Comparison of ENCODE assay signal across 11 mouse cellular contexts in genomic region chr11:100967376-100967775, GRCm38 (mm10). TPM values are rescaled to one million over a fixed set of nuclear protein-coding genes. Genes with fewer than 3 reads are reported as not detected.
DNase-seq lines count a peak whose midpoint lies in the region; ATAC-seq and TF ChIP-seq lines count a peak whose summit lies in the region.
"Had no signal": no experiment of that assay in that cellular context is flagged by ENCODE, and none has a peak within 500 bp of the region (broad histone marks: within the 10 kb centered on the region; RNA-seq: fewer than 3 reads in every experiment).

No protein-coding gene starts in this region.

- H3K4me2 ChIP-seq in liver, postnatal 0 days (ENCODE audit: low read depth, low read length): peak overlapping the region; percentile 90; the same call in 1 of the 2 replicates
- H3K4me2 ChIP-seq in liver, embryonic 12.5 days: no peak overlapping the region
- peak overlapping the region; percentile 83 for H3K4me2 ChIP-seq in embryonic facial prominence, embryonic 14.5 days (ENCODE audit: low read depth, low read length)
- H3K4me2 ChIP-seq in heart, embryonic 14.5 days (ENCODE audit: low read length): peak overlapping the region; percentile 71
- H3K4me2 ChIP-seq in neural tube, embryonic 15.5 days: peak overlapping the region; percentile 60; the same call in 1 of the 2 replicates
- H3K4me2 ChIP-seq: liver, embryonic 15.5 days had no signal

- DNase-seq in liver, postnatal 0 days: no peak
- DNase-seq in embryonic facial prominence, embryonic 14.5 days (ENCODE audit: low spot score): no peak
- no peak for DNase-seq in spleen, postnatal 36 days (ENCODE audit: low spot score in 2 of 2)
- DNase-seq in layer of hippocampus, postnatal 10 days (ENCODE audit: low spot score in 2 of 2): no peak
- DNase-seq: cerebellum, adult 8-10 months; kidney, postnatal 36 days; thymus, postnatal 14 days had no signal

- H3K9ac ChIP-seq in liver, postnatal 0 days (replicated peaks): no peak overlapping the region
- no peak overlapping the region for H3K9ac ChIP-seq in liver, embryonic 12.5 days
- H3K9ac ChIP-seq in embryonic facial prominence, embryonic 14.5 days (ENCODE audit: low read depth, low read length): no peak overlapping the region
- peak overlapping the region; percentile 98 for H3K9ac ChIP-seq in heart, embryonic 14.5 days (ENCODE audit: low read length)
- no peak overlapping the region for H3K9ac ChIP-seq in neural tube, embryonic 15.5 days (replicated peaks)
- H3K9ac ChIP-seq: liver, embryonic 15.5 days had no signal

- TF ChIP-seq CTCF in liver, postnatal 0 days (IDR thresholded peaks at IDR 0.05; ENCODE audit: low read depth): no peak

- peaks cover 30% of the 10 kb centered on the region for H3K27me3 ChIP-seq in liver, postnatal 0 days (ENCODE audit: insufficient read depth, low read length)
- H3K27me3 ChIP-seq in liver, embryonic 12.5 days (replicated peaks): peaks cover 69% of the 10 kb centered on the region
- H3K27me3 ChIP-seq in embryonic facial prominence, embryonic 14.5 days (replicated peaks; ENCODE audit: control insufficient read depth, insufficient read depth, low read length): peaks cover 10% of the 10 kb centered on the region
- H3K27me3 ChIP-seq in heart, embryonic 14.5 days (ENCODE audit: control insufficient read depth, insufficient read depth, low read length): no peaks in the 10 kb centered on the region
- H3K27me3 ChIP-seq in neural tube, embryonic 15.5 days (replicated peaks): peaks cover 64% of the 10 kb centered on the region

- TF ChIP-seq EP300 in liver, postnatal 0 days (IDR thresholded peaks at IDR 0.05; ENCODE audit: low read depth): no peak

- no peaks in the 10 kb centered on the region for H3K36me3 ChIP-seq in liver, postnatal 0 days (replicated peaks; ENCODE audit: insufficient read depth, low read length)
- no peaks in the 10 kb centered on the region for H3K36me3 ChIP-seq in liver, embryonic 12.5 days
- H3K36me3 ChIP-seq in embryonic facial prominence, embryonic 14.5 days (ENCODE audit: control insufficient read depth, insufficient read depth, low read length): no peaks in the 10 kb centered on the region
- H3K36me3 ChIP-seq in heart, embryonic 14.5 days (ENCODE audit: control insufficient read depth, insufficient read depth, low read length): peaks cover 45% of the 10 kb centered on the region
- H3K36me3 ChIP-seq in neural tube, embryonic 15.5 days: no peaks in the 10 kb centered on the region
- H3K36me3 ChIP-seq: liver, embryonic 15.5 days had no signal

- 67% methylated on average over 5 of the region's 5 CpGs for WGBS in liver, postnatal 0 days (ENCODE audit: insufficient replicate concordance)
- 46% methylated on average over 5 of the region's 5 CpGs for WGBS in liver, embryonic 12.5 days (ENCODE audit: insufficient replicate concordance)
- WGBS in embryonic facial prominence, embryonic 14.5 days: 60% methylated on average over 5 of the region's 5 CpGs
- WGBS in heart, embryonic 14.5 days: 4% methylated on average over 5 of the region's 5 CpGs
- WGBS in neural tube, embryonic 15.5 days: 58% methylated on average over 5 of the region's 5 CpGs

- no peak overlapping the region for H3K4me3 ChIP-seq in liver, postnatal 0 days (ENCODE audit: low read depth, low read length)
- H3K4me3 ChIP-seq in liver, embryonic 12.5 days: no peak overlapping the region
- peak overlapping the region; percentile 8; the same call in 1 of the 2 replicates for H3K4me3 ChIP-seq in embryonic facial prominence, embryonic 14.5 days (ENCODE audit: low read depth, low read length)
- H3K4me3 ChIP-seq in heart, embryonic 14.5 days (ENCODE audit: control insufficient read depth in 1 of 2, insufficient read depth in 1 of 2, low read depth in 1 of 2, low read length in 2 of 2): peak overlapping the region; percentile 77 to 93
- no peak overlapping the region for H3K4me3 ChIP-seq in neural tube, embryonic 15.5 days (replicated peaks)
- H3K4me3 ChIP-seq: liver, embryonic 15.5 days had no signal

- ATAC-seq in liver, postnatal 0 days: no peak
- no peak for ATAC-seq in liver, embryonic 12.5 days
- ATAC-seq in embryonic facial prominence, embryonic 14.5 days (ENCODE audit: low read depth): no peak
- ATAC-seq in heart, embryonic 14.5 days (ENCODE audit: insufficient number of reproducible peaks, insufficient read depth, low FRiP score, low read depth): no peak
- no peak for ATAC-seq in neural tube, embryonic 15.5 days (ENCODE audit: low FRiP score)

- H3K27ac ChIP-seq in liver, postnatal 0 days (ENCODE audit: low read depth): no peak overlapping the region
- H3K27ac ChIP-seq in liver, embryonic 12.5 days: no peak overlapping the region
- no peak overlapping the region for H3K27ac ChIP-seq in embryonic facial prominence, embryonic 14.5 days (replicated peaks; ENCODE audit: low read depth, low read length)
- peak overlapping the region; percentile 90 to 98 for H3K27ac ChIP-seq in heart, embryonic 14.5 days (replicated peaks in 1 of 2; ENCODE audit: control insufficient read depth in 1 of 2, insufficient read depth in 1 of 2, low read depth in 2 of 2, low read length in 2 of 2)
- H3K27ac ChIP-seq in neural tube, embryonic 15.5 days (replicated peaks): no peak overlapping the region
- H3K27ac ChIP-seq: liver, embryonic 15.5 days had no signal

- no peaks in the 10 kb centered on the region for H3K9me3 ChIP-seq in liver, postnatal 0 days (ENCODE audit: low read length)
- H3K9me3 ChIP-seq in liver, embryonic 12.5 days (replicated peaks): no peaks in the 10 kb centered on the region
- H3K9me3 ChIP-seq in embryonic facial prominence, embryonic 14.5 days (ENCODE audit: control insufficient read depth, low read length): no peaks in the 10 kb centered on the region
- H3K9me3 ChIP-seq in heart, embryonic 14.5 days (ENCODE audit: control insufficient read depth, low read length): no peaks in the 10 kb centered on the region
- H3K9me3 ChIP-seq in neural tube, embryonic 15.5 days (replicated peaks): no peaks in the 10 kb centered on the region
- H3K9me3 ChIP-seq: liver, embryonic 15.5 days had no signal

- H3K4me1 ChIP-seq in liver, postnatal 0 days (ENCODE audit: insufficient read depth): peaks cover 12% of the 10 kb centered on the region
- peaks cover 64% of the 10 kb centered on the region for H3K4me1 ChIP-seq in liver, embryonic 12.5 days
- H3K4me1 ChIP-seq in embryonic facial prominence, embryonic 14.5 days (ENCODE audit: control insufficient read depth, insufficient read depth, low read length): peaks cover 20% of the 10 kb centered on the region; the same call in 1 of the 2 replicates
- H3K4me1 ChIP-seq in heart, embryonic 14.5 days (ENCODE audit: control insufficient read depth in 2 of 2, insufficient read depth in 2 of 2, low read length in 2 of 2): peaks cover 58 to 72% of the 10 kb centered on the region in 2 experiments
- H3K4me1 ChIP-seq in neural tube, embryonic 15.5 days: peaks cover 18% of the 10 kb centered on the region

RNA-seq across cellular contexts. Expression of gene Cavin1, which starts 3.3 kb away (rescaled TPM):
- 27.5 and 28.5 TPM in 2 replicates for polyA plus RNA-seq in liver, postnatal 0 days (2015; fragmentation: Nextera tagmentation; extraction: Ambion mirVana)
- polyA plus RNA-seq in liver, embryonic 12.5 days (2016; fragmentation: Nextera tagmentation; extraction: Ambion mirVana): 28.9 and 30.0 TPM in 2 replicates
- polyA plus RNA-seq in embryonic facial prominence, embryonic 14.5 days (2014; fragmentation: Nextera tagmentation; extraction: Ambion mirVana): 145 and 160 TPM in 2 replicates
- polyA plus RNA-seq in heart, embryonic 14.5 days (2014; fragmentation: Nextera tagmentation; extraction: Ambion mirVana): 200 and 204 TPM in 2 replicates
- 45.6 and 73.4 TPM in 2 replicates for polyA plus RNA-seq in neural tube, embryonic 15.5 days (2015; fragmentation: Nextera tagmentation; extraction: Ambion mirVana)
- total RNA-seq in layer of hippocampus, postnatal 10 days (2021): 10 to 100 TPM; 20.5 to 20.6 TPM

RNA-seq across cellular contexts. Expression of gene Stat3, which starts 28.0 kb away (rescaled TPM):
- polyA plus RNA-seq in liver, postnatal 0 days (2015; fragmentation: Nextera tagmentation; extraction: Ambion mirVana): 44.9 and 53.7 TPM in 2 replicates
- polyA plus RNA-seq in liver, embryonic 12.5 days (2016; fragmentation: Nextera tagmentation; extraction: Ambion mirVana): 37.3 and 40.1 TPM in 2 replicates
- polyA plus RNA-seq in embryonic facial prominence, embryonic 14.5 days (2014; fragmentation: Nextera tagmentation; extraction: Ambion mirVana): 71.4 and 82.9 TPM in 2 replicates
- polyA plus RNA-seq in heart, embryonic 14.5 days (2014; fragmentation: Nextera tagmentation; extraction: Ambion mirVana): 51.8 and 53.3 TPM in 2 replicates
- 57.9 and 66.9 TPM in 2 replicates for polyA plus RNA-seq in neural tube, embryonic 15.5 days (2015; fragmentation: Nextera tagmentation; extraction: Ambion mirVana)
- 10 to 100 TPM; 35.9 to 39.0 TPM for total RNA-seq in layer of hippocampus, postnatal 10 days (2021)

RNA-seq across cellular contexts. Expression of gene Atp6v0a1, which starts 41.9 kb away (rescaled TPM):
- polyA plus RNA-seq in liver, postnatal 0 days (2015; fragmentation: Nextera tagmentation; extraction: Ambion mirVana): 25.0 and 29.4 TPM in 2 replicates
- polyA plus RNA-seq in liver, embryonic 12.5 days (2016; fragmentation: Nextera tagmentation; extraction: Ambion mirVana): 56.5 and 57.6 TPM in 2 replicates
- polyA plus RNA-seq in embryonic facial prominence, embryonic 14.5 days (2014; fragmentation: Nextera tagmentation; extraction: Ambion mirVana): 35.0 and 37.9 TPM in 2 replicates
- polyA plus RNA-seq in heart, embryonic 14.5 days (2014; fragmentation: Nextera tagmentation; extraction: Ambion mirVana): 54.8 and 57.2 TPM in 2 replicates
- polyA plus RNA-seq in neural tube, embryonic 15.5 days (2015; fragmentation: Nextera tagmentation; extraction: Ambion mirVana): 150 and 167 TPM in 2 replicates
- total RNA-seq in layer of hippocampus, postnatal 10 days (2021): 100 to 1,000 TPM; 424 to 431 TPM

Comparison
In these comparisons a context has a peak if more than half of its experiments do, and no peak if none do; other contexts are left out.
1. H3K27ac ChIP-seq: peak in heart, embryonic 14.5 days (2 of 2); none in liver, postnatal 0 days (single experiment), liver, embryonic 12.5 days (single experiment), embryonic facial prominence, embryonic 14.5 days (single experiment) and neural tube, embryonic 15.5 days (single experiment).
2. H3K4me3 ChIP-seq: peak in embryonic facial prominence, embryonic 14.5 days (single experiment) and heart, embryonic 14.5 days (2 of 2); none in liver, postnatal 0 days (single experiment), liver, embryonic 12.5 days (single experiment) and neural tube, embryonic 15.5 days (single experiment).